Mouse (Mus musculus): ENCODE measurements at regions not wholly inside any gene's neighbourhood (a gene's known extent, or its start where the extent isn't known, plus 50 kb on each side); places are given as distances from the start of the nearest gene placed in this dataset.

- TF ChIP-seq CTCF (IDR thresholded peaks at IDR 0.05; ENCODE audit: control insufficient read depth, insufficient read depth, low read length) (no peak), POLR2A (IDR thresholded peaks at IDR 0.05; ENCODE audit: borderline replicate concordance, control insufficient read depth, low read depth, low read length) (no peak)
Measured at GRCm38 (mm10) chr13:16745644-16746043, 734.0 kb downstream of the Inhba start.

Data from bone marrow, adult 2 months (tissue).